Mouse (Mus musculus) right cerebral cortex, postnatal 10 days (tissue): Measurements from ENCODE around the gene Orc1.

Experiments
- DNase-seq, 2 experiments: peaks; one replicate each; pipeline ENCODE4 v3.0.0; 2021; ENCODE audit warnings: low spot score in 2 of 2

The Orc1 gene

DNA sequence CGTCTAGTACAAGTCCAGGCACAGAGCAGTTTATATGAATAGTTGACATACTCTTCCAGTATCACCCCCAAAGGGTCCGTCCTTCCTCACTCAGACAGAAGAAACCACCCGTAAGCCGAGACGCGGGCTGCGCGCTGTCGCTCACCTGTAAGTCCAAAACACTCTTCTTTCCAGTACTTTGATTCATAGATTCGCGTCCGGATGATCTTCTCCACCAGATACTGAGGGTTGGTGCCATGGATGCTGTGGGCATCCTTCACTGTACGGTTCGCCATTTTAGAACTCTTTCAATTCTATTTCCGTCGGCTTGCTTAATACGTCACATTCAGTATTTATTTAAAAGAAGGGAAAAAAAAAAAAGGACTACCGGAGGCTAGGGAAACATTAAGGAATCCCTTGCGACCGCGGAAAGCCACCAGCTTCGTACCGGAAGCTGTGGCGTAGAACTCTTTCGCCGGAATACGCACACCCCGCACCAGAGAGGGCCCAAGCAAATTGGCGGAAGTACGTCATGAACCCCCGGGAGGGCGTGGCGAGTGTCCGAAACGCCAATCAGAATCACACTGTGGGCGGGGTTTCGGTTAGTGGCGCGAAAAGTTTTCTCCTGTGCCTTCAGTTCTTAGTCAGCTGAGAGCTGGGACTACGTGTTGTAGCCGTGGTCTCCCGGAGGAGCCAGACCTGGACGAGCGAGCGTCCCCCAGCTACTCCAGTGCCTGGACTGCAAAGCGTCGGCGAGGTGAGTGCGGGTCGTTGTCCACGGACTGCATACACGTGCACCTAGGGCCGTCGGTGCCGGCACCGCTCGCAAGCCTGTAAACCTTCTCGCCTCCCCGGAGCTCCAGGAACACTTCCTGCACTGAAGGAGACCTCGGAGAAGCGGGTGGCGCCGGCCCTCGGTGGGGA lies at the start of gene Orc1, which contains the start of gene Prpf38a:
Orc1 (plus strand) TSS at position 584 of the 903 bp plus-strand sequence.
Prpf38a (minus strand) TSS at position 497 of the 903 bp plus-strand sequence.
- peak; percentile 98 to 99 for DNase-seq

DNA sequence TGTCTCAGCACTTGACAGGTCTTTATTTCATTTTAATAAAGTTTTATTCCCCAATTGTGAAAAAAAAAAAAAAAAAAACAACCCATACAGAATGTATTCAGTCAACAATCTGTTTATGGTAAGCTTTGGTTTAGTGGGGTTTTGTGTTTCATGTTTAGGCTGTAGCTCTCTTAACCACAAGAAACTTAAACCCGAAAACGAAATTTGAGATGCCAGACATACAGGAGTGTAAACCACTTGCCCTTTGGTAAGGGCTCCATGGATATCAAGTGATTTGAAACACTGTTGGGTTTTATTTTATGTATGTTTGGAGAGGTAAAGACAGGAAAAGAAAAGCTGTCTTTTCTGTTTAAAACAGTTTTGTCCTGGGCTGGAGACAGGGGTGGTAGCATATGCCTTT lies 39.5 kb upstream of the Orc1 start:
- DNase-seq: no peak

DNA sequence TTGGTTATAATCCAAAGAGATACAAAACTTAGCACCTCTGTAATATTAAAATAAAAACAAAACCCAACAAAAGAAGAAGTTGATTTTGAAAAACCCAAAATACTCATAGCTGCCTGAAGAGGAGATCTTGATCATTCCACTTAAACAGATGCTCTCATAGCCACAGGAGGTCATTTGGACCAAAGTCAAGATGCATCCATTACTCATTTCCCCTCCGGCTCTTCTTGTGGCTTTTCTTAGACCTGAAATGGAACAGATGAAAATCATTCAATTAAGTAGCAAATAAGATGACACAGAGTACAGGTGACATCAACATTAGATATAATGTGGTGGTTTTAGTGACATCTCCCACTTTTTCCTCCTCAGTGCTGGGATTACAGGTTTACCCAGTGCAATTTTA lies 14.2 kb upstream of the Orc1 start:
- DNase-seq: no peak

- no peak for DNase-seq
Measured at GRCm38 (mm10) chr4:108572644-108573043, 6.6 kb upstream of the Orc1 start.

DNA sequence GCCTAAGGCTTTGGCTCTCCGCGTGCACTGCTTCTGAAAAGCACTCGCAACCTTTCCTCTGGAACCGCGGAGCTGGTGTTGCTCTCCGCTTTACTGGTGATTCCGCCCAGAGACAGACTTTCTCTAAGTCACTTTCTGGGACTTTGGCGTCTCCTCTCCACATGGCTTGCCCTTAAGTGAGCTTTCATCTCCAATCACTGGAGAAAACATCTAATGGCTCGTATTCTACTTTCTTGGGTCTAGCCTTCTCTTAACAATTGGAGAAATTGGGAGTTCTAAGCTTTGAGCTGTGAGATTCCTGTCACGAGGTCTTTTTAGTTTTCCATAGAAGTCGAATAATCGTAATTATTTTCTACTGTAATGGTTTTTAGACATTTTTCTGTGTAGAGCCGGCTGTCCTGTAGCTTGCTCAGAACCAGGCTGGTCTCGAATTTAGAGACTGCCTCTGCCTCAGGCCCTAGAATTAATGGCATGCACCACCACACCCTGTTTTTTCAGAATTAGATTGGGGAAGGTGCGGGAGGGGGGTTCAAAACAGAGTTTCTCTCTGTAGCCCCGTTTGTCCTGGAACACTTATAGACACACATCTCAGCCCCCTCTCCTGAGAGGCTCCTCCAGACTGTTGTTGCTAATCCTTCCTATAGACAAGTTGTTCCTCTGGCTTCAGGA lies 654 bp downstream of the Orc1 start:
- no peak for DNase-seq

DNA sequence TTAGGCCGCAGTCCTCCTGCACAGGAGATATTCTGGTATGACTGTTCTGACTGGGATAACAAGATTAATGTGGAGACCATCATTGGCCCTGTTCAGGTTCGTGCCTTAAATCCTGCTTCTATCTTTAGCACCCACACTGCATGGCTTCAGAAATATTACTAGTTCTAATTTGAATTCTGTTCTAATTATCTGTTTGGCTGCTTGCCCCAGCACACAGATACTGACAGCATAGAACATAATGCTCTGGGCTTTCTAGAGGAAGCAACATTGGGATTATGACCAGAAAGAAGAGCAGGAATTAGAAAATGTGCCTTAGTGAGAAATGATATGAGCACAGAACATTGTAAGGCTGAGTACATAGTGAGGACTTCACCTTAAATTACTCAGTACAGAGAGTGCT lies 14.2 kb downstream of the Orc1 start:
- no peak for DNase-seq

- no peak for DNase-seq
Measured at GRCm38 (mm10) chr4:108595785-108596184, 16.6 kb downstream of the Orc1 start.

DNA sequence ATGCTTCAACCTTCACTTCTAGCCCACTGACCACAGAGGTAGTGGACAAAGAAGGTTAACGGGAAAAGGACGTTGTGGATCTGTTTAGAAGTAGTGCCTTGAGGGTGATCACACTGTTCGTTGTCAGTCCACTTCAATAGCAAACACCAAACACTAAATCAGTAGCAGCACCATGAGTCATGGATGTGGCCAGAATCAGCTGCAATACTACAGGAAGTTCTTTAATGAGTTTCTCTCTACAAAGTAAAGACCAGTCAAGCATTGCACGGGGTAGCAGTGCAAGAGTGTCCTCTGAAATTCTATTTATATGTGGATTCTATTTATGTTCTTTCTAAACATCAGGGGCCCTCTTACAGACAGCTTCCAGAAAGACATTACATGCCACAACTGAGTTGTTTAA lies 19.1 kb downstream of the Orc1 start:
- no peak for DNase-seq

DNA sequence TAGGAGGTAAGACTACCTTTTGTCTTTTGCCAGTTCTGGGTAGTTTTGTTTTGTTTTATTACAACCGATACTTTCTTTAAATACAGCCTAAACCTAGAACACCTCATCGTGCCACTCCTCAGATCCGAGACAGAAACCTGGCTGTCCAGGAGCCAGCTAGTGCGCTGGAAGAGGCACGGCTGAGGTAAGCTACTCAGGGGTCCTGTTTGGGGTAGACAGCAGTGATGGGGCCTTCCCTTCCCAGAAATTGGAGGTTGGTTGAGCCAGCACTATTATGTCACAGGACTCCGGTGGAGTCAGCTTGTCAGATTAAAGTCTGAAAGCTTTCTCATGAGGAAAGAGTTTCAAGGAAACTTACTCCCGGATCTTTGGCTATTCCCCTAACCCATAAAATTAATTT lies 22.6 kb downstream of the Orc1 start:
- no peak for DNase-seq

GRCm38 (mm10) chr4:108608651-108609050 lies 29.4 kb downstream of the Orc1 start:
- no peak for DNase-seq

DNA sequence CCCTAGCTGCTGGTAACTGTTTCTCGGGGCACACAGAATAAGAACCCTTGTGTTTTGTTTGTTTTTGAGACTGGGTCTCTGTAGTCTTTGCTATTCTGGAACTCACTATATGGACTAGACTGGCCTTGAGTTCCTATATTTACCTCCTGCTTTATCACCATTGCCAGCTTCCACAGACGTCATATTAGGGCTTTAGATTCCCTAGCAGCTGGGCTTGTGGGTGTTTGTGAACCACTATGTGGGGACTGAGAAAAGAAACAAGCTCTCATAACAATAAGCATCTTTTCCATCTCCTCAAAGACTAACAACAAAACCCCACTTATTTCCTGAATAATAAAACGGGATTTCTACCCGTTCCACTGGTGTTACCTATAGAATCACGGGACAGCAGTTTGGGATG lies 31.7 kb downstream of the Orc1 start:
- DNase-seq: no peak

- DNase-seq: no peak
Measured at GRCm38 (mm10) chr4:108618586-108618985, 39.4 kb downstream of the Orc1 start.

DNA sequence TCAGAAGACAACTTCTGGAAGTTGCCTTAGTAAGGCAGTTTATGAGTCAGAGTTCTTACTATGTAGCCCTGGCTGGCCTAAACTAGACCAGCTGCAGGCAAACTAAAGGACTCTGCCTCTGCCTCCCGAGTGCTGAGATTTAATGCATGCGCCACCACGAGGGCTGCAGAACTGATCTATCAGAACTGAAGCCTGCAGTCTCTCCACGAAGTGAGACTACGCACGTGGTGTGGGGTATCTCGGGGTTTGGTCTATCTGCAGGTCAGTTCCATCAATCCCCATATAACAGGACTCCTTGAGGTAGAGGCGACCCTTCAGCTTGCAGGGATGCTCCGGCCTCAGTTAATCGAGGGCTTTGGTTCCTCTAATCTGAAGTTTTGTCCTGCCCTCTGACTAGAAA lies 39.9 kb downstream of the Orc1 start:
- peak; percentile 58 to 65 for DNase-seq

DNA sequence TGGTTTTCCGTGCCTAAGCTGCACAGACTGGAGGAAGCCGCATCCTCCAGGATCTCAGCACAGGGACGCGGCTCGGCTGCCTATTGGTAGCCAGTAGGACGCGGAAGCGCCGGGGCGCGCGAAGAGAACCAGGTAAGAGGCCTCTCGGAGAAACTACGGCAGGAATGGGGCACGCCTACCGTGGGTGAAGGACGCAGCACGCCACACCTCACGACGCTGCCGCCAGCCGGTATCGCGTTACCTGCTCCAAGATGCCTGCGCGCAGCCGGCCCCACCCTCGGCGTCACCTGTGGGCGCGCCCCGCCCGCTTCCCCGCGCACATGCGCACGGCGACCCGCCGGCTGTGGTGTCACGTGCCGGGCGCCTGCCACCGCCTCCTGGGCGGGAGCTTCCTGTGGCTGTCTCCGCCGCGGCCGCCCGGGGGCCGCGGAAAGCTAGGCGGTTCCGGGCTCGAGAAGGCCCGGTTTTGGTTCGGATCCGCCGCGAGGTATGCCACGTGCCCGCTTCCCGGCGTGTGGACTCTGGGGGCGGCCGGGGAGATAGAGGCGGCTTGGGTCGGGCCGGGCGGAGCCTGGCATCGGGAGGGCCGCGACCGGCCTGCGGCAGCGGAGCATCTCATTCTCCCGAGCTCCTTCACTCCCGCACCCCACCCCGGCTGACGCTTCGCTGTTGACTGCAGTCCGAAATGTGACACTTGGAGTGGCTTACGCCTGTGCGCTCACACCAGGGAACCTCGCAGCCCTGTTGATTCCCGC lies 40.5 kb downstream of the Orc1 start, which contains the start of gene Cc2d1b:
Cc2d1b (plus strand) TSS at position 354 of the 755 bp plus-strand sequence.
- peak; percentile 94 to 95 for DNase-seq

- peak in 1 of 2 experiments; percentile 44 for DNase-seq
Measured at GRCm38 (mm10) chr4:108620536-108620935, 41.3 kb downstream of the Orc1 start.

DNA sequence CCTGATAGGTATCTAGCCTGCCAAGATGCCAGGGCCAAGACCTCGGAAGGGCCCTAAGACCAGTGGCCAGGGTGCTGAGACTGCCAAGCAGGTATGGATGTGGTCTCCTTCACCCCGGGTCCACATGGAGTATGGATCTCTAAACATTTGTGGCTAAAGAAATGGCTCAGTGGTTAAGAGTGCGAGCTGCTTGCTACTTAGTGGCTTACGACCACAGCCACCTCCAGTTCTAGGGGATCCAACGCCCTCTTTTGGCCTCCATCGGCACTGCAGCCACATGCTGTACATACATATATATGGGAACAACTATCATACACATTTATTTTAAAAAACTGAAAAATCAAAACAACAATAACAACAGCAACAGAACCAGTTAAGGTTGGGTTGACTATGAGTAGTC lies 42.3 kb downstream of the Orc1 start:
- DNase-seq: peak in 1 of 2 experiments; percentile 30

DNA sequence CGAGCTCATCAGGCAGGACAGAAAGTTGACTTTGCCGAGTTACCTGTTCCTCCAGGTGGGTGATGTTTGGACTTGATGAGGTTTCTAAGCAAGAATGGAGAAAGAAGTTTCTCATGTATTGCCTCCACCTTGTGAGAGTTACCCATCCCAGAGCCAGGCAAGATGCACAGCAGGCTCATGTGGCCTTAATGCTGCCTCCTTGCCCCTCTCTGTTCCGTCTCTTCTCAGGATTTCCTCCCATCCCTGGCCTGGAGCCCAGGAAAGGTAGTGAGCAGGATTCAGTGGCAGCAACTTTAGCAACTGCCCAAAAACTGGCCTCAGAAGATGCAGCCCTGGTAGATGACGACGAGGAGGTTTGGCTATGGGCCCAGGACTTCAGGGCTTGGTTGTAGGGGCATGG lies 47.8 kb downstream of the Orc1 start:
- DNase-seq: no peak

- DNase-seq: no peak
Measured at GRCm38 (mm10) chr4:108629363-108629880, 50.2 kb downstream of the Orc1 start.

- DNase-seq: no peak
Measured at GRCm38 (mm10) chr4:108630096-108630495, 50.9 kb downstream of the Orc1 start.

DNA sequence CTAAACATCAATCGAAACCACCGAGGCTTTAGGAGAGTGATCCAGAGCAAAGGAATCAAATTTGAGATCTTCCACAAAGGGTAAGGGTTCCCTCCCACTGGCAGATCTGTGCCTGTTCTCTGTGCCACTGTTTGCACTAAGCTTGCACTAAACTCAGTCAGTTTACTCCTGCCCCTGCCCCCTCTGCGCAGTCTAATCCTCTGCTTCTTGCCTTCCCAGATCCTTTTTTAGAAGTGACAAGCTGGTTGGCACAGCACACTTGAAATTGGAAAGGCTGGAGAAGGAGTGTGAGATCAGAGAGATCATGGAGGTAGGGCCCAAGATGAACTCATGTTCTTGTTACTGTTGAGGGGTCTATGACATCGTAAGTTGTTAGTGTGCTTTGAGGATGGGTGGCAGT lies 52.4 kb downstream of the Orc1 start:
- peak in 1 of 2 experiments; percentile 36 for DNase-seq

DNA sequence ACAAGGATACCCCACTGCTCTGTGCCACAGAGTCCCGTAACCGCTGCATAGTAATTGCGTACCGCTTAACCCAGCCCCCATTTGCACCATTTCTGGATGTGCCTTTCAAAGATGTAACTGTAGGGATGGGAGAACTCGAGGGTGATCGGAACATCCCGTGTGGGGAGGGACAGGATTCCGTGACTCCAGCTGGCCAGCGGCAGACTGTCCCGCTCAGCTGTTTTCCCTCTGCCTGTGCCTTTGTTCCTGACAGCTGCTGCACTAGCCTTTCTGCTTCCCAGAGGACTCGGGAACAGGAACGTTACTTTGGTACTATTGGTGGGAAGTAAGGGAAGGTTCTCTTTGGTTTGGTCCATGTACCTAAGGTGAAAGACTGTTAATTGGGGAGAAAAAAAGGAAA lies 54.5 kb downstream of the Orc1 start:
- DNase-seq: no peak

GRCm38 (mm10) chr4:108634696-108635095 lies 55.5 kb downstream of the Orc1 start:
- DNase-seq: no peak
